Mouse (Mus musculus): ENCODE measurements around the gene Celf2. TPM values are rescaled to one million over a fixed set of nuclear protein-coding genes. Genes with fewer than 3 reads are reported as not detected.

Celf2 gene
- polyA plus RNA-seq, 1 experiment, result 68.7 TPM

DNA sequence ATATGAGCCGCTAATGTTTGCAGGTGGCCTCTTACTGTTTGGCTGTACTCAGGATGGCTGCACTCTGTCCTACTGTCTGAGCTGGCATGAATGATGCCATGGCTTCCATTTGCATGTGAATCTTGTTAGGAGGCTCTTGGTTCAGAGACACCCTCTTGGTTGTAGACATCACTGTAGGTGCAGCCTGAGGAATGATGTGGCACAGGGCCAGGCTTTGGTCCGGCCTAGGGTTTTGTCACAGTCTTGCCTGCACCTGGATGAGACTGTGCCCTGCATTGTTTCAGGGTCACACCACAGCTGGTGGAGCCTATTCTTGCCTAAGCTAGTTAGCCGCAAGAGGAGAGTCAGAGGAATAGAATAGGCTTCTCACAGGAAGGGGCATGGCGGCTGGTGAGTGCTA, 977.0 kb downstream of the Celf2 start:
- Histone ChIP-seq H3K4me1 (ENCODE audit: control insufficient read depth, insufficient read depth, low read length) (no peaks in the 10 kb centered on the region), H3K27ac (ENCODE audit: insufficient read depth, low read length) (no peak overlapping the region), H3K4me3 (replicated peaks; ENCODE audit: insufficient read depth, low read depth, low read length) (no peak overlapping the region), H3K27me3 (ENCODE audit: control insufficient read depth, insufficient read depth, low read length) (no peaks in the 10 kb centered on the region)
- no peak for TF ChIP-seq POLR2A (IDR thresholded peaks at IDR 0.05; ENCODE audit: borderline replicate concordance, insufficient read depth, low read length)
- no peak for TF ChIP-seq CTCF (IDR thresholded peaks at IDR 0.05; ENCODE audit: borderline replicate concordance, insufficient read depth, low read depth, low read length)
- no peak for DNase-seq
- WGBS, result 73% methylated on average over 4 of the region's 4 CpGs

DNA sequence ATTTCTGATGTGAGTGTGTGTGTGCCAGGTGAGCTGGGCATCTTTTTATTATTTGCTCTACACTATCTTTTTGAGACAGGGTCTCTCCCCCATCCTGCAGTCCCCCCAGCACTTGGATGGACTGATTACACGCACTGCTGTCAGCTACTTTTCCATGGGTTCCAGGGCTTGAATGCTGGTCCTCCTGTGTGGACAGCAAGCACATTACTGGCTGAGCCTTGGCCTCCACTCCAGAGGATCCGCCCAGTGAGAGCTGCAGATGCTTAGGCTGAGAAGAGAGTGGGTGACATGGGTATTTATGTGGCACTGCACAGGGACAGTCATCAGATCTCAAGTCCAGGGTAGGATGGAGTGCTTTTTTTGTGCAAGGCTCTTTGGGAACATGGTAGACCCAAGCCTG, 981.3 kb downstream of the Celf2 start:
- Histone ChIP-seq H3K27ac (ENCODE audit: insufficient read depth, low read length) (no peak overlapping the region), H3K27me3 (ENCODE audit: control insufficient read depth, insufficient read depth, low read length) (no peaks in the 10 kb centered on the region), H3K4me3 (replicated peaks; ENCODE audit: insufficient read depth, low read depth, low read length) (no peak overlapping the region), H3K4me1 (ENCODE audit: control insufficient read depth, insufficient read depth, low read length) (no peaks in the 10 kb centered on the region)
- 91% methylated on average over 2 of the region's 2 CpGs for WGBS
- DNase-seq, result no peak
- TF ChIP-seq CTCF (IDR thresholded peaks at IDR 0.05; ENCODE audit: borderline replicate concordance, insufficient read depth, low read depth, low read length) (no peak), POLR2A (IDR thresholded peaks at IDR 0.05; ENCODE audit: borderline replicate concordance, insufficient read depth, low read length) (no peak)

DNA sequence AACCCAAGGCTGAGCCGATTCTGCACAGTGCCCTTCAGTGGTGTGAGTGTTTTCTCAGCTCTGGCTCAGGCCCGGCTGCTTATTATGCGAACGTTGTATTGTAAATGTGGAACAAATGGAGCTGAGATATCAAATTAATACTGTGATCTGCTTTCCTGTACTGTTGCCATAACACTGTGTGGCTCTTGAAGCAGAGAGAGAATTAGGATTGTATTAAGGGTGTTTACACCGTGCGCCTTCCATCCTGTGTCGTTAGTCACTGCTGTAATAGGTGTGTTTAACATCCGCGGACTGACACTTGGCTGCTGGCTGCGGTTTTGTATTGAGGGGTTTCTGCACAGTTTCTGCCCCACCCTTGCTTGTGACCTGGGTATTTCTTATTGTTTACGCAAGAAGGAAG, 982.5 kb downstream of the Celf2 start:
- WGBS, result 83% methylated on average over 11 of the region's 11 CpGs
- TF ChIP-seq CTCF (IDR thresholded peaks at IDR 0.05; ENCODE audit: borderline replicate concordance, insufficient read depth, low read depth, low read length) (no peak), POLR2A (IDR thresholded peaks at IDR 0.05; ENCODE audit: borderline replicate concordance, insufficient read depth, low read length) (no peak)
- DNase-seq, result no peak
- no peaks in the 10 kb centered on the region for H3K27me3 ChIP-seq (ENCODE audit: control insufficient read depth, insufficient read depth, low read length)
- H3K27ac ChIP-seq (ENCODE audit: insufficient read depth, low read length), result no peak overlapping the region
- H3K4me3 ChIP-seq (replicated peaks; ENCODE audit: insufficient read depth, low read depth, low read length), result no peak overlapping the region
- H3K4me1 ChIP-seq (ENCODE audit: control insufficient read depth, insufficient read depth, low read length), result no peaks in the 10 kb centered on the region

- no peak for TF ChIP-seq CTCF (IDR thresholded peaks at IDR 0.05; ENCODE audit: borderline replicate concordance, insufficient read depth, low read depth, low read length)
- TF ChIP-seq POLR2A (IDR thresholded peaks at IDR 0.05; ENCODE audit: borderline replicate concordance, insufficient read depth, low read length), result no peak
- no peaks in the 10 kb centered on the region for H3K27me3 ChIP-seq (ENCODE audit: control insufficient read depth, insufficient read depth, low read length)
- no peak overlapping the region for H3K27ac ChIP-seq (ENCODE audit: insufficient read depth, low read length)
- no peak for DNase-seq
- H3K4me1 ChIP-seq (ENCODE audit: control insufficient read depth, insufficient read depth, low read length), result no peaks in the 10 kb centered on the region
- no peak overlapping the region for H3K4me3 ChIP-seq (replicated peaks; ENCODE audit: insufficient read depth, low read depth, low read length)
- WGBS, result 65% methylated on average over 4 of the region's 4 CpGs
Observed at GRCm38 (mm10) chr2:6526311-6526710, 983.1 kb downstream of the Celf2 start.

- Histone ChIP-seq H3K4me1 (ENCODE audit: control insufficient read depth, insufficient read depth, low read length) (no peaks in the 10 kb centered on the region), H3K27me3 (ENCODE audit: control insufficient read depth, insufficient read depth, low read length) (no peaks in the 10 kb centered on the region), H3K4me3 (replicated peaks; ENCODE audit: insufficient read depth, low read depth, low read length) (no peak overlapping the region), H3K27ac (ENCODE audit: insufficient read depth, low read length) (no peak overlapping the region)
- TF ChIP-seq CTCF (IDR thresholded peaks at IDR 0.05; ENCODE audit: borderline replicate concordance, insufficient read depth, low read depth, low read length), result no peak
- TF ChIP-seq POLR2A (IDR thresholded peaks at IDR 0.05; ENCODE audit: borderline replicate concordance, insufficient read depth, low read length), result no peak
- DNase-seq, result no peak
- WGBS, result 91% methylated on average over 10 of the region's 10 CpGs
Observed at GRCm38 (mm10) chr2:6523924-6524300, 985.5 kb downstream of the Celf2 start.

DNA sequence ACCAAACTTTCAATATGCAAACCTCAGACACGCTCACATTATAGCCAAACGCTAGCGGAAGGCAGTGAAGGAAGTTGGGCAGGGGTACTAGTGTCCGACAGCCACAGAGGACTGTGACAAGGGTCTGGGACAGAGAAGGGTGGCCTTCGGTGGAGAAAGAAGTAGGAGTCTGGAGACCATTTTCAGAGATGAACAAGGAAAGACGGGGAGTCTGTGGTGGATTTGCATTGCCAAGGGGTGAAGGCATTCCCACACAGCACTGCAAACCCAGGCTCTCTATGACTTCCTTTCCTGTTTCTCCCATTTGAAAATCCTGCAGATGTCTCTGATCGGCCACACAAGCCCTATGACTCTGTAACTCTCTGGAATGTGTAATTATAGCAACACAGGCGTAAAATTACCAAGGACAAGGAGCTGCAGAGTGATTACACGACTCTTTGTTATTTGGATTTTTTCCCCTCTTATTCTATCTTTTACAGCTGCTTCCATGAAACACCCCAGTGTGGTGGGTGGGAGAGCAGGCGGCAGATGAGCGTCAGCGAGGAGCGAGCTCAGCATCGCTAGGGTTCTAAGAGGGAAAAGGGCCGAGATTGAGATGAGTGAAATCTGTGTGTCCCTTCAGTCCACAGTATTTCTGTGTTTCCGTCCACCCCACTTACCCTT, 986.0 kb downstream of the Celf2 start:
- TF ChIP-seq CTCF (IDR thresholded peaks at IDR 0.05; ENCODE audit: borderline replicate concordance, insufficient read depth, low read depth, low read length) (no peak), POLR2A (IDR thresholded peaks at IDR 0.05; ENCODE audit: borderline replicate concordance, insufficient read depth, low read length) (no peak)
- H3K27me3 ChIP-seq (ENCODE audit: control insufficient read depth, insufficient read depth, low read length), result no peaks in the 10 kb centered on the region
- DNase-seq, result no peak
- H3K4me3 ChIP-seq (replicated peaks; ENCODE audit: insufficient read depth, low read depth, low read length), result no peak overlapping the region
- H3K4me1 ChIP-seq (ENCODE audit: control insufficient read depth, insufficient read depth, low read length), result no peaks in the 10 kb centered on the region
- 81% methylated on average over 16 of the region's 16 CpGs for WGBS
- H3K27ac ChIP-seq (ENCODE audit: insufficient read depth, low read length), result no peak overlapping the region

- WGBS, result 79% methylated on average over 4 of the region's 4 CpGs
- TF ChIP-seq POLR2A (IDR thresholded peaks at IDR 0.05; ENCODE audit: borderline replicate concordance, insufficient read depth, low read length) (no peak), CTCF (IDR thresholded peaks at IDR 0.05; ENCODE audit: borderline replicate concordance, insufficient read depth, low read depth, low read length) (no peak)
Observed at GRCm38 (mm10) chr2:6522411-6522810, 987.0 kb downstream of the Celf2 start.

DNA sequence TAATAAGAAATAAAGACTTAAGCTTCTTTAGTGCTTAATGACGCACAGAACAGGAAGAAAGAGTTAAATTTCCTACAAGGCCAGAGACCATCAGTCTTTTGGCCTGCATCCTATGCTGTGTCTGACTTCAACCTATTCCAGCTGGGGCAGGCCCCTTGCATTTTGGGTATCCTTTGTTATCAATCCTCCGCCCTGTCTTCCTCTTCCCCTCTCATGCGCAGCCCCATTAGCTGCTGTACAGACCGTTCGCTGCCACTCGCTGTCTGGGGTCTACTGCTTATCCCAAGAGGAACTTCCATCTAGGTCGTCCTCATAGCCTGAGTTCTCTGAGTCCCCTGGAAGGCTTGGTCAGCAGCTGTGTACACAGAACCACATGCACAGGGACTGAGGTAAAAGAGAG, 996.2 kb downstream of the Celf2 start:
- Histone ChIP-seq H3K4me3 (replicated peaks; ENCODE audit: insufficient read depth, low read depth, low read length) (no peak overlapping the region), H3K27ac (ENCODE audit: insufficient read depth, low read length) (no peak overlapping the region), H3K4me1 (ENCODE audit: control insufficient read depth, insufficient read depth, low read length) (no peaks in the 10 kb centered on the region), H3K27me3 (ENCODE audit: control insufficient read depth, insufficient read depth, low read length) (no peaks in the 10 kb centered on the region)
- TF ChIP-seq POLR2A (IDR thresholded peaks at IDR 0.05; ENCODE audit: borderline replicate concordance, insufficient read depth, low read length) (no peak), CTCF (IDR thresholded peaks at IDR 0.05; ENCODE audit: borderline replicate concordance, insufficient read depth, low read depth, low read length) (no peak)
- WGBS, result 86% methylated on average over 7 of the region's 7 CpGs
- no peak for DNase-seq

More at GRCm38 (mm10) chr2:6522411-6522810, 987.0 kb downstream of the Celf2 start:
- Histone ChIP-seq H3K4me1 (ENCODE audit: control insufficient read depth, insufficient read depth, low read length) (no peaks in the 10 kb centered on the region), H3K27me3 (ENCODE audit: control insufficient read depth, insufficient read depth, low read length) (no peaks in the 10 kb centered on the region), H3K27ac (ENCODE audit: insufficient read depth, low read length) (no peak overlapping the region), H3K4me3 (replicated peaks; ENCODE audit: insufficient read depth, low read depth, low read length) (no peak overlapping the region)
- no peak for DNase-seq

All from cerebellum, adult 2 months (tissue).